Mouse (Mus musculus) small intestine, adult 2 months (tissue): Measurements from ENCODE around the gene Aff3. TPM values are rescaled to one million over a fixed set of nuclear protein-coding genes. Genes with fewer than 3 reads are reported as not detected.

ENCODE experiments used
- H3K27ac ChIP-seq: fragments of 200-500 bp; 2 replicates; pipeline ENCODE4 v1.5.1; 2012; ENCODE audit warnings: low read depth, low read length, control low read depth, inconsistent platforms; ENCODE audit not compliant: insufficient read depth
- H3K27me3 ChIP-seq: fragments of 200-500 bp; 2 replicates; pipeline ENCODE4 v1.6.1; 2012; ENCODE audit warnings: mild to moderate bottlenecking, moderate library complexity, low read length, inconsistent platforms; ENCODE audit not compliant: control insufficient read depth, insufficient read depth
- H3K36me3 ChIP-seq: fragments of 200-500 bp; 2 replicates; pipeline ENCODE4 v1.6.1; 2012; ENCODE audit warnings: mild to moderate bottlenecking, low read length, control low read depth, inconsistent platforms; ENCODE audit not compliant: control insufficient read depth, insufficient read depth
- H3K4me1 ChIP-seq: fragments of 200-500 bp; 2 replicates; pipeline ENCODE4 v1.6.1; 2012; ENCODE audit warnings: low read length, inconsistent platforms, mixed read lengths; ENCODE audit not compliant: control insufficient read depth, insufficient read depth, insufficient read length
- H3K4me3 ChIP-seq: fragments of 200-500 bp; 2 replicates; pipeline ENCODE4 v1.5.1; 2012; ENCODE audit warnings: low read depth, mild to moderate bottlenecking, control low read depth, inconsistent platforms, low read length, moderate library complexity
- CTCF ChIP-seq: fragments of 200-500 bp; IDR thresholded peaks from 2 replicates; pipeline ENCODE4 v1.5.1; 2012; ENCODE audit warnings: low read depth, mild to moderate bottlenecking, control low read depth, inconsistent platforms, low read length, moderate library complexity, mixed read lengths; ENCODE audit not compliant: insufficient replicate concordance, insufficient read length; ENCODE audit errors: extremely low read depth
- POLR2A ChIP-seq: fragments of 200-500 bp; IDR thresholded peaks from 2 replicates; pipeline ENCODE4 v1.6.1; 2012; ENCODE audit warnings: low read depth, mild to moderate bottlenecking, control low read depth, inconsistent platforms, low read length, moderate library complexity
- WGBS: fragments of 180-500 bp; shearing (Covaris S2); methylation state at CpG from one replicate; pipeline ENCODE4 v1.1.7; 2018; 5-methylcytosine and 5-hydroxymethylcytosine counted together
- polyA plus RNA-seq: library from polyadenylated mRNA; depleted of rRNA; stranded (reverse); fragments of >200 nt; gene quantifications from 2 replicates; pipeline ENCODE4 v1.2.3, GENCODE M21; 2012

Aff3 gene
- polyA plus RNA-seq, 1 experiment, result 1.5 TPM

- Histone ChIP-seq H3K27ac (no peak overlapping the region), H3K27me3 (no peaks in the 10 kb centered on the region), H3K4me3 (no peak overlapping the region), H3K36me3 (no peaks in the 10 kb centered on the region), H3K4me1 (no peaks in the 10 kb centered on the region)
- 25% methylated on average over 4 of the region's 4 CpGs for WGBS
- TF ChIP-seq CTCF, result no peak
- no peak for TF ChIP-seq POLR2A
Measured at GRCm38 (mm10) chr1:38354585-38354984, 310.2 kb downstream of the Aff3 start.

- H3K27me3 ChIP-seq, result no peaks in the 10 kb centered on the region
- WGBS, result 70% methylated on average over 4 of the region's 4 CpGs
- H3K4me1 ChIP-seq, result no peaks in the 10 kb centered on the region
- H3K27ac ChIP-seq, result no peak overlapping the region
- H3K36me3 ChIP-seq, result no peaks in the 10 kb centered on the region
- H3K4me3 ChIP-seq, result no peak overlapping the region
- no peak for TF ChIP-seq POLR2A
- TF ChIP-seq CTCF, result no peak
Measured at GRCm38 (mm10) chr1:38347346-38347745, 317.4 kb downstream of the Aff3 start.

- TF ChIP-seq POLR2A (no peak), CTCF (no peak)
- WGBS, result 83% methylated on average over 7 of the region's 7 CpGs
- no peak overlapping the region for H3K27ac ChIP-seq
- H3K36me3 ChIP-seq, result no peaks in the 10 kb centered on the region
- H3K27me3 ChIP-seq, result no peaks in the 10 kb centered on the region
- H3K4me1 ChIP-seq, result no peaks in the 10 kb centered on the region
- H3K4me3 ChIP-seq, result no peak overlapping the region
Measured at GRCm38 (mm10) chr1:38334206-38334605, 330.5 kb downstream of the Aff3 start.

- no peak overlapping the region for H3K27ac ChIP-seq
- WGBS, result 88% methylated on average over 5 of the region's 5 CpGs
Measured at GRCm38 (mm10) chr1:38332919-38333318, 331.8 kb downstream of the Aff3 start.

GRCm38 (mm10) chr1:38324206-38324605 lies 340.5 kb downstream of the Aff3 start:
- Histone ChIP-seq H3K27me3 (no peaks in the 10 kb centered on the region), H3K4me3 (no peak overlapping the region), H3K4me1 (no peaks in the 10 kb centered on the region), H3K27ac (no peak overlapping the region), H3K36me3 (no peaks in the 10 kb centered on the region)
- no peak for TF ChIP-seq CTCF
- TF ChIP-seq POLR2A, result no peak
- 83% methylated on average over 5 of the region's 5 CpGs for WGBS

More at GRCm38 (mm10) chr1:38332919-38333318, 331.8 kb downstream of the Aff3 start:
- H3K27me3 ChIP-seq, result no peaks in the 10 kb centered on the region
- TF ChIP-seq CTCF, result no peak
- no peak for TF ChIP-seq POLR2A
- no peaks in the 10 kb centered on the region for H3K36me3 ChIP-seq
- no peak overlapping the region for H3K4me3 ChIP-seq
- H3K4me1 ChIP-seq, result no peaks in the 10 kb centered on the region

- TF ChIP-seq POLR2A (no peak), CTCF (no peak)
Measured at GRCm38 (mm10) chr1:38321861-38322260, 342.9 kb downstream of the Aff3 start.

GRCm38 (mm10) chr1:38320971-38321305 lies 343.8 kb downstream of the Aff3 start:
- Histone ChIP-seq H3K27me3 (no peaks in the 10 kb centered on the region), H3K36me3 (no peaks in the 10 kb centered on the region), H3K27ac (no peak overlapping the region), H3K4me3 (no peak overlapping the region), H3K4me1 (no peaks in the 10 kb centered on the region)
- 75% methylated on average over 2 of the region's 2 CpGs for WGBS
- TF ChIP-seq POLR2A, result no peak
- no peak for TF ChIP-seq CTCF

More at GRCm38 (mm10) chr1:38321861-38322260, 342.9 kb downstream of the Aff3 start:
- H3K4me1 ChIP-seq, result no peaks in the 10 kb centered on the region
- H3K27me3 ChIP-seq, result no peaks in the 10 kb centered on the region
- H3K27ac ChIP-seq, result no peak overlapping the region
- H3K4me3 ChIP-seq, result no peak overlapping the region
- no peaks in the 10 kb centered on the region for H3K36me3 ChIP-seq
- 68% methylated on average over 8 of the region's 8 CpGs for WGBS
